Mouse (Mus musculus): Measurements from ENCODE around the gene Tex22. TPM values are rescaled to one million over a fixed set of nuclear protein-coding genes. Genes with fewer than 3 reads are reported as not detected.

The Tex22 gene
- polyA plus RNA-seq, 1 experiment from 2014 or later = not detected

DNA sequence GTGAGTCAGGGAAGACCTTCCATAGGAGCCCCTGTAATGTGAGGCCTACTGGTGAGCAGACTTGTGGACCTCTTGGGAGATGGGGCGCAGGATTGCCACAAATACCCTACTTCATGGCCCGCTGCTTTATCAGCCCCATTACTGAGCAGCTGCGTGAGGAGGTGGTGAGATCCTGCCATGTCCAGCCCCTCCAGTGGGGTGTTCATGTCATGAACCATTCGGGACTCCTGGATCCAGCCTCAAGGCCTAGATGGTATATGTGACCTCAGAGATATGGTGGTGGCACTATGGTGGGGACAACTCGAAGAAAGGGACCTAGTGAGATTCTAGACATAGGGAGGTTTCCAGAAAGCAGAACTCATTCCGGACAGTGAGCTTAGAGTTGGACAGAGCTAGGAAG is 14.8 kb downstream of the Tex22 start:
- Histone ChIP-seq H3K36me3 (ENCODE audit: control insufficient read depth, insufficient read depth) (no peaks in the 10 kb centered on the region), H3K4me1 (ENCODE audit: control insufficient read depth, insufficient read depth, low read length) (no peaks in the 10 kb centered on the region), H3K4me2 (ENCODE audit: low read depth, low read length) (no peak overlapping the region), H3K9ac (ENCODE audit: low read length) (no peak overlapping the region), H3K4me3 (ENCODE audit: low read length) (no peak overlapping the region), H3K9me3 (replicated peaks; ENCODE audit: control insufficient read depth, low read length) (no peaks in the 10 kb centered on the region), H3K27me3 (ENCODE audit: control insufficient read depth, insufficient read depth, low read length) (no peaks in the 10 kb centered on the region), H3K27ac (ENCODE audit: low read length) (no peak overlapping the region)
- 86% methylated on average over 6 of the region's 6 CpGs for WGBS
- ATAC-seq (replicated peaks; ENCODE audit: extremely low read depth, insufficient read depth, low FRiP score) = no peak

- ATAC-seq (replicated peaks; ENCODE audit: extremely low read depth, insufficient read depth, low FRiP score) = no peak
- H3K36me3 ChIP-seq (ENCODE audit: control insufficient read depth, insufficient read depth) = no peaks in the 10 kb centered on the region
These were observed 15.8 kb downstream of the Tex22 start for GRCm38 (mm10) chr12:113090053-113090452.

GRCm38 (mm10) chr12:113097040-113097439 is 22.7 kb downstream of the Tex22 start:
- no peak overlapping the region for H3K9ac ChIP-seq (ENCODE audit: low read length)
- no peak for ATAC-seq (replicated peaks; ENCODE audit: extremely low read depth, insufficient read depth, low FRiP score)

More at GRCm38 (mm10) chr12:113090053-113090452, 15.8 kb downstream of the Tex22 start:
- Histone ChIP-seq H3K9me3 (replicated peaks; ENCODE audit: control insufficient read depth, low read length) (no peaks in the 10 kb centered on the region), H3K4me2 (ENCODE audit: low read depth, low read length) (no peak overlapping the region), H3K9ac (ENCODE audit: low read length) (no peak overlapping the region), H3K27me3 (ENCODE audit: control insufficient read depth, insufficient read depth, low read length) (no peaks in the 10 kb centered on the region), H3K4me3 (ENCODE audit: low read length) (no peak overlapping the region), H3K27ac (ENCODE audit: low read length) (no peak overlapping the region), H3K4me1 (ENCODE audit: control insufficient read depth, insufficient read depth, low read length) (no peaks in the 10 kb centered on the region)
- WGBS = 78% methylated on average over 17 of the region's 17 CpGs

DNA sequence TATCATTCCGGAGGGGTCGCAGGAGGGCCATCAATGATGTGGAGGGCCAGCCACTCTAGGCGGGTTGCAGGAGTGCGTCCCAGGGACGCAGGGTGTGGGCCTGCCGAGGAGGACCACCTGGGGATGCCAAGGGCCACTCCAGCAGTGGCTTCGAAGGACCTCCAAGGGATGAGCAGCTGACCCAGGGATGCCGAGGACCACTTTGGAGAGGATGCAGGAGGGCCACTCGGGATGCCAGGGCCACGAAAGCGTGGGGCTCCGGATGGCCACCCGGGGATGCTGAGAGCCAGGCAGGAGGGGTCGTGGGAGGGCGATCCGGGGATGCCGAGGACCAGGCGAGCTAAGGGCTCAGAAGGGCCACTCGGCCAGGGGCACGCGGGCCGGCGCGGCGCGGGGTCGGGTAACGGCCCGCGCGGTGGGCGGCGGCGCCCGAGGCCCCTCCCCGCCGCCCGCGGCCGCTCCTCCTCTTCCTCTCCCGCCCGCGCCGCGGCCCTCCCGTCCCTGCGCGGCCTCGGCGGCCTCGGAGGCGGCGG is 23.5 kb downstream of the Tex22 start, which contains the start of gene Mta1:
Gene Mta1, plus strand, starts transcription at position 530 of the 533 bp plus-strand sequence.
- WGBS = 1% methylated on average over 35 of the region's 53 CpGs
- H3K4me2 ChIP-seq (ENCODE audit: low read depth, low read length) = peak within 1 kb of the TSS; percentile 94
- peak within 1 kb of the TSS; percentile 83 for H3K27ac ChIP-seq (ENCODE audit: low read length)
- H3K4me3 ChIP-seq (ENCODE audit: low read length) = peak within 1 kb of the TSS; percentile 94
- no peaks in the 10 kb centered on the region for H3K36me3 ChIP-seq (ENCODE audit: control insufficient read depth, insufficient read depth)
- H3K9me3 ChIP-seq (replicated peaks; ENCODE audit: control insufficient read depth, low read length) = no peaks in the 10 kb centered on the region
- H3K9ac ChIP-seq (ENCODE audit: low read length) = peak within 1 kb of the TSS; percentile 98
- peaks cover 33% of the 10 kb centered on the region for H3K4me1 ChIP-seq (ENCODE audit: control insufficient read depth, insufficient read depth, low read length)
- peak; percentile 63 for ATAC-seq (replicated peaks; ENCODE audit: extremely low read depth, insufficient read depth, low FRiP score)
- no peaks in the 10 kb centered on the region for H3K27me3 ChIP-seq (ENCODE audit: control insufficient read depth, insufficient read depth, low read length)

More at GRCm38 (mm10) chr12:113097040-113097439, 22.7 kb downstream of the Tex22 start:
- Histone ChIP-seq H3K27me3 (ENCODE audit: control insufficient read depth, insufficient read depth, low read length) (no peaks in the 10 kb centered on the region), H3K4me1 (ENCODE audit: control insufficient read depth, insufficient read depth, low read length) (peaks cover 28% of the 10 kb centered on the region), H3K9me3 (replicated peaks; ENCODE audit: control insufficient read depth, low read length) (no peaks in the 10 kb centered on the region), H3K27ac (ENCODE audit: low read length) (no peak overlapping the region), H3K36me3 (ENCODE audit: control insufficient read depth, insufficient read depth) (no peaks in the 10 kb centered on the region), H3K4me3 (ENCODE audit: low read length) (no peak overlapping the region), H3K4me2 (ENCODE audit: low read depth, low read length) (no peak overlapping the region)
- 75% methylated on average over 5 of the region's 5 CpGs for WGBS

GRCm38 (mm10) chr12:113098530-113099151 is 24.3 kb downstream of the Tex22 start:
- Histone ChIP-seq H3K9me3 (replicated peaks; ENCODE audit: control insufficient read depth, low read length) (no peaks in the 10 kb centered on the region), H3K27me3 (ENCODE audit: control insufficient read depth, insufficient read depth, low read length) (no peaks in the 10 kb centered on the region), H3K9ac (ENCODE audit: low read length) (peak overlapping the region; percentile 98), H3K4me2 (ENCODE audit: low read depth, low read length) (peak overlapping the region; percentile 74), H3K4me1 (ENCODE audit: control insufficient read depth, insufficient read depth, low read length) (peaks cover 36% of the 10 kb centered on the region), H3K4me3 (ENCODE audit: low read length) (peak overlapping the region; percentile 94), H3K27ac (ENCODE audit: low read length) (peak overlapping the region; percentile 83), H3K36me3 (ENCODE audit: control insufficient read depth, insufficient read depth) (no peaks in the 10 kb centered on the region)
- no peak; the same call in 1 of the 2 replicates for ATAC-seq (replicated peaks; ENCODE audit: extremely low read depth, insufficient read depth, low FRiP score)
- WGBS = under 1% methylated on average over 52 of the region's 60 CpGs

DNA sequence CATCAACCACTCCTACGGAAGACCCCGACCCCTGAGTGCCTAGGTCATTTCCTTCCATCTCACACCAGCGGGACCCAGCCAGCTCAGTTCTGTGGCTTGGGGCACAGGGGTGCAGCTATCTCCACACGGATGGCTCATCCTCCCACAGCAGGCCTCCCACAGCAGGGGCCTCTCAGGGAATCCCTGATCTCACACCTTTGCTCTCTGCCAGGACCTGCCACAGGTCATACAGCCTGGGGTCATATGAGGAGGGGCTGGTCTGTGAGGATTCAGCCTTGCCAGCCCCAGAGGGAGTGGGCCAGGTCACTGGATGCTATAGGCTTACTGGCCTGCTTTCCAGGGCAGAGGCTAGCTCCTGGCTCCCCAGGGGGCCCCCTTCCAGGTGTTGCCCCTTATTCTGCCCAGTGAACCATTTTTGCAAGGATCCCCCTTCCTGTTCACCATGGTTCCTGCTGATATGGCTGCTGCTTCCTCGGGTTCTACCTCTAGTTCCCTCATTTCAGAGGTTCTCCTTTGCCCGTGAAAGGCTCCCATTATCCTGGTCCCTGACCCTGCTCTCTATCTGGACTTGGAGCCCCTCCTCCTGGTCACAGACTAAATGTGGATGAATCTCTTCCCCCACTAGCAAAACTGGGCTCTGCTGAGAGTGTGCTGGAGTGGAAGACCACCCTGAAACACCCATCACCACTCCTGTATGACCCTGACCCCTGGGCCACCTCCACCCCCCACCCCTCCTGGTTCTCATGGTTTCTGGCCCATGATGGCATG is 25.4 kb downstream of the Tex22 start:
- H3K4me1 ChIP-seq (ENCODE audit: control insufficient read depth, insufficient read depth, low read length) = peaks cover 39% of the 10 kb centered on the region
- no peak overlapping the region for H3K27ac ChIP-seq (ENCODE audit: low read length)
- H3K27me3 ChIP-seq (ENCODE audit: control insufficient read depth, insufficient read depth, low read length) = no peaks in the 10 kb centered on the region
- ATAC-seq (replicated peaks; ENCODE audit: extremely low read depth, insufficient read depth, low FRiP score) = no peak
- H3K4me2 ChIP-seq (ENCODE audit: low read depth, low read length) = peak overlapping the region; percentile 74
- H3K9me3 ChIP-seq (replicated peaks; ENCODE audit: control insufficient read depth, low read length) = no peaks in the 10 kb centered on the region
- WGBS = 29% methylated on average over 6 of the region's 6 CpGs
- peak overlapping the region; percentile 98 for H3K9ac ChIP-seq (ENCODE audit: low read length)
- H3K4me3 ChIP-seq (ENCODE audit: low read length) = peak overlapping the region; percentile 94
- H3K36me3 ChIP-seq (ENCODE audit: control insufficient read depth, insufficient read depth) = no peaks in the 10 kb centered on the region

DNA sequence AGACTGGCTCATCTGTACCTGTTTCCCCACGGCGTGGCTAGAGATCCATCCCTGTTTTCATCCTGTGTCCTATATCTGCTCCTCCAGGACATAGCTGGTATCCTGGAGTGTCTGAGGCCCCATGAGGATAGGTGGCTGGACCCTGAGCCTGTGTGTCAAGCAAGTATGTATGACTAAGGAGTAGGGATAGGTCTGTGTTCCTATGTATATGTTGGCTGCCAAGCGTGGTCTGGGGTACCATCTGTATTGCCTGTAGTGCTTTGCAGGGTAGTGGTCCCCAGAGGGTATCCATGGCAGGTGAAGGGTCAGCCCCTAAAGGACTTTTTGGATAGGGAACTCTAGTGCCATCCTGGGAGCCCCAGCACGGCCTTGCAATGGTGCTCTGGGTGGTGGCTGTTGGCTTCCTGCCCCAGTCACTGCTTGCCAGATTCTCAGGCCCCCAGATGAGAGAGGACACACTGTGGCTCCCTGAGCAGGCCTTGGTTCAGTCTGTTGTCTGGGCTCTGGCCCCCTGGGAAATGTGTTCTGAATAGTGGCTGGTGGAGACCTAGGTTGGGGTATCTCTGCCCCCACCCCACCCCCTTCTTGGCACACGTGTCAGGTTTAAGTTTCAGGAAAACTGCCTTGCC is 26.3 kb downstream of the Tex22 start:
- 59% methylated on average over 5 of the region's 5 CpGs for WGBS
- Histone ChIP-seq H3K9me3 (replicated peaks; ENCODE audit: control insufficient read depth, low read length) (no peaks in the 10 kb centered on the region), H3K4me2 (ENCODE audit: low read depth, low read length) (peak overlapping the region; percentile 12; the same call in 1 of the 2 replicates), H3K27me3 (ENCODE audit: control insufficient read depth, insufficient read depth, low read length) (no peaks in the 10 kb centered on the region), H3K9ac (ENCODE audit: low read length) (peak overlapping the region; percentile 46), H3K36me3 (ENCODE audit: control insufficient read depth, insufficient read depth) (no peaks in the 10 kb centered on the region), H3K4me3 (ENCODE audit: low read length) (no peak overlapping the region), H3K4me1 (ENCODE audit: control insufficient read depth, insufficient read depth, low read length) (peaks cover 39% of the 10 kb centered on the region), H3K27ac (ENCODE audit: low read length) (peak overlapping the region; percentile 67)
- ATAC-seq (replicated peaks; ENCODE audit: extremely low read depth, insufficient read depth, low FRiP score) = no peak

GRCm38 (mm10) chr12:113101251-113101960 is 27.1 kb downstream of the Tex22 start:
- Histone ChIP-seq H3K4me2 (ENCODE audit: low read depth, low read length) (no peak overlapping the region), H3K4me3 (ENCODE audit: low read length) (no peak overlapping the region), H3K9me3 (replicated peaks; ENCODE audit: control insufficient read depth, low read length) (no peaks in the 10 kb centered on the region), H3K27ac (ENCODE audit: low read length) (peak overlapping the region; percentile 67), H3K27me3 (ENCODE audit: control insufficient read depth, insufficient read depth, low read length) (no peaks in the 10 kb centered on the region), H3K4me1 (ENCODE audit: control insufficient read depth, insufficient read depth, low read length) (peaks cover 42% of the 10 kb centered on the region), H3K36me3 (ENCODE audit: control insufficient read depth, insufficient read depth) (0 out of 2 replicates have a peak, but pooled peaks cover 3% of the 10 kb centered on the region), H3K9ac (ENCODE audit: low read length) (peak overlapping the region; percentile 46)
- ATAC-seq (replicated peaks; ENCODE audit: extremely low read depth, insufficient read depth, low FRiP score) = no peak
- 74% methylated on average over 9 of the region's 9 CpGs for WGBS
